Mouse (Mus musculus) spleen, adult 12 weeks (tissue): Measurements from ENCODE around the gene Iqcf1.

Source experiments
- DNase-seq: peaks from one replicate; pipeline ENCODE4 v3.0.0; 2022; ENCODE audit warnings: low spot score

Gene Iqcf1

GRCm38 (mm10) chr9:106464751-106465541 lies 34.8 kb upstream of the Iqcf1 start:
- DNase-seq = no peak

DNA sequence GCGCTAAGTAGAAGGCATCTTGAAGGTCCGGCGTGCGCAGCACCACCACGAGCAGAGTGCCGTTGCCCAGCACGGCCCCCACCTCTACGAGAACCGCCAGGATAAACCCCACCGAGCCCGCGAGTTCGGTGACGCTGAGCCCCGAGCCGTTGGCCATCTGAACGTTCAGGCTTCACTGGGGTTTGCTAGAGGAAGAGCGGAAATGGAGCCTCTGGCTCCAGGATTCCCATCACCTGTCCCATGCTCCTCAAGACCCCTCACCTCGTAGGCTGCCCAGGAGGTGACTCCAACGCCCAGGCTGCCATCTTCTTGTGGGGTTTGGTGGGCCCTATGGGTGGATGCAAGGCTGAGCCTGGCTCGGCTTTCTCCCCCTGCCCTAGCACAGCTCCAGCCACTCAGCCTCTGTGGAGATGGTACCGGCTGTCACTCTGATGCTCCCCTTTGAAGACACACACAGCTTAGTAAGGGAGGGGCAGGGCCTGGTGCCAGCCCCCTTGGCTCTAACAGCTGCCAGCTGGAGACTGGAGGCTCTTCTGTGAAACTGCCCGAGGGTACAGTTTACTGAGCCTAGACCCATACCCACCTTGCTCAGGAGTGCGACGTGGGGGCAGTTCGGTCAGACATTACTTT lies 34.1 kb upstream of the Iqcf1 start, which contains the start of gene Gpr62:
Gpr62 (minus strand) TSS at position 368 of the 630 bp plus-strand sequence.
- no peak for DNase-seq

DNA sequence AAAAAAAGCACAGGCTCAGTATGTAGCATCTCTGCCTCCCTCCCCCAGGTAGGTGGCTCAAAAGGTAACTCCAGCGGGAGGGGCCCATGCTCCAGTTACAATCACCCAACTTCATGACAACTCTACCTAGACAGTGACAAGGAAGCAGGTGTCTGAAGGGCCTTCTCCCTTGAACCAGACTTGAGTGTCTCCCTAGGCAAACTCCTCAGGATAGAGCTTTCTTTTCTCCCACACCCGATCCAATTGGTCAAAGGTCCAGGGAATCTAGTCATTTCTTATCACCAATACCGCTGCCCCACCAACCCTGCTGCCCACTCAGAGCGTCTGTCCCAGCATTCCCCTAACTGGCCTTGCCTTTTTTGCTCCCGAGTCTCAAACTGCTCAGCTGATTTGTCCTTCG lies 33.0 kb upstream of the Iqcf1 start:
- no peak for DNase-seq

GRCm38 (mm10) chr9:106467746-106468145 lies 32.0 kb upstream of the Iqcf1 start:
- no peak for DNase-seq

DNA sequence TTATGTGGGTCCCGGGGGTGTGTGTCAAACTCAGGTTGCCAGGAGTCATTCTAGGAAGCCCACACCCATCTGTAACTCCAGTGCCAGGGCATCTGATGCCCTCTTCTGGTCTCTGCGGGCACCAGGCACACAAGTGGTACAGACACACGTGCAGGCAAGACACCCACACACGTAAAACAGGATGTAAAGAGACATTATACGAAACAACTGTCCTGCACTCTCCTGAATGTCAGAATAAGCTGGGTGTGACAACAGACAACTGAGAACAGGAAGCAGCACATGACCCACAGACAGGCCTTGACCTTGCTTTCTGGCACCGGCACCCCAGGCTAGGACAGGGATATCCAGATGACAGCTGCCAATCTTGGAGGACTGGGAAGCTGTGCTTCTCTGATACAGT lies 30.4 kb upstream of the Iqcf1 start:
- DNase-seq = no peak

- DNase-seq = no peak
These were observed 30.0 kb upstream of the Iqcf1 start for GRCm38 (mm10) chr9:106469776-106470175.

- DNase-seq = no peak
These were observed 28.6 kb upstream of the Iqcf1 start for GRCm38 (mm10) chr9:106470991-106471750.

DNA sequence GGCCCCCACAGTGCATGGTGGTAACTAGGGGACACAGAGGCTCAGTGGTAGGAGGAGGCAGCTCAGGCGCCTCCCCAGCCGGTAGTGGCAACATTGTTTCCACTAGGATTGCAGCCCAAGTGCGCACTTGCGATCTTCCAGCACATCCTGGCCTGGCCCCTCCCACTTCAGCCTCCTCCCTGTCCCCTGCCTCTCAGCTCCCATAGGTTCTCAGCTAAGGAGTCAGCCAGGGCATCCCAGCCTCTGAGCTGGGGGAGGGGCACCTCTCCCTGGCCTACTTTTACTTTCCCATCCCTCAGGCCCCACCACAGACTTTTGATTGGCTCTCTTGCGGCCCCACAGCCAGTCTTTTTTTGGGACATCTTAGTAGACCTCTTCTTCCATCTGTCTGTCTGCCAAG lies 27.9 kb upstream of the Iqcf1 start:
- no peak for DNase-seq

DNA sequence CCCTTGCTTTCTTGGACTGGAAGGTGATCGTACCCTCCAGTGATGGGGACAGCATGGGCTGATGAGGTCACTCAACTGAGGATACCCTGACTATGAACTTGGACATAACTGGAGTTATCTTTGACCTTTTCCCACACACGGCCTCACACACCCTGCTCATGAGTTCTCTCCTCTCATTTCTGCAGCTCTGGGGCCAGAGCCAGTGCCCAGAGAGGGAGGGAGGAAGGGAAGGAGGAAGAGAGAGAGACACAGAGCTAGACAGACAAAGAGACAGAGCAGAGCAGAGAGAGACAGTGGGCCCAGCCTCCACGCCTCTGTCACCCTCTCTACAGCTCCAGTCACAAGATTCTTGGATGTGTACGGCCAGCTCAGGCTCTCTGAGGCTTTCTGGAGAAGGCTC lies 27.4 kb upstream of the Iqcf1 start:
- no peak for DNase-seq

- no peak for DNase-seq
These were observed 26.6 kb upstream of the Iqcf1 start for GRCm38 (mm10) chr9:106473081-106473752.

- DNase-seq = no peak
These were observed 26.0 kb upstream of the Iqcf1 start for GRCm38 (mm10) chr9:106473753-106474105.

GRCm38 (mm10) chr9:106474456-106474855 lies 25.3 kb upstream of the Iqcf1 start:
- no peak for DNase-seq

GRCm38 (mm10) chr9:106475046-106475445 lies 24.7 kb upstream of the Iqcf1 start:
- DNase-seq = no peak

DNA sequence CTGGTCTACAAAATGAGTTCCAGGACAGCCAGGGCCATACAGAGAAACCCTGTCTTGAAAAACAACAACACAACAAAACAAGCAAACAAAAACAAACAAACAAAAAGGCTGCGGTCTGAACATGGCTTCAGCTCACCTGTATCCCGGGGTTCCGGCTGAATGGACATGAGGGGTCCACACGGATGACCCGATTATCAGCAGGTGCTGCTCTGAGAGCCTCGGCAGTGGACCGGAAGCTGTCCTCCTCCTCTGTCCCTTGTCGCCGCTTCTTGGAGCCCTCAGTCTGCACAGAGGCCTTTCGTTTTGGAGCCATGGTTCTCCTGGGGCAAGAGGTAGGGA lies 24.1 kb upstream of the Iqcf1 start, which contains the start of gene Rrp9:
Rrp9 (plus strand) TSS at position 301 of the 339 bp plus-strand sequence.
- no peak for DNase-seq

DNA sequence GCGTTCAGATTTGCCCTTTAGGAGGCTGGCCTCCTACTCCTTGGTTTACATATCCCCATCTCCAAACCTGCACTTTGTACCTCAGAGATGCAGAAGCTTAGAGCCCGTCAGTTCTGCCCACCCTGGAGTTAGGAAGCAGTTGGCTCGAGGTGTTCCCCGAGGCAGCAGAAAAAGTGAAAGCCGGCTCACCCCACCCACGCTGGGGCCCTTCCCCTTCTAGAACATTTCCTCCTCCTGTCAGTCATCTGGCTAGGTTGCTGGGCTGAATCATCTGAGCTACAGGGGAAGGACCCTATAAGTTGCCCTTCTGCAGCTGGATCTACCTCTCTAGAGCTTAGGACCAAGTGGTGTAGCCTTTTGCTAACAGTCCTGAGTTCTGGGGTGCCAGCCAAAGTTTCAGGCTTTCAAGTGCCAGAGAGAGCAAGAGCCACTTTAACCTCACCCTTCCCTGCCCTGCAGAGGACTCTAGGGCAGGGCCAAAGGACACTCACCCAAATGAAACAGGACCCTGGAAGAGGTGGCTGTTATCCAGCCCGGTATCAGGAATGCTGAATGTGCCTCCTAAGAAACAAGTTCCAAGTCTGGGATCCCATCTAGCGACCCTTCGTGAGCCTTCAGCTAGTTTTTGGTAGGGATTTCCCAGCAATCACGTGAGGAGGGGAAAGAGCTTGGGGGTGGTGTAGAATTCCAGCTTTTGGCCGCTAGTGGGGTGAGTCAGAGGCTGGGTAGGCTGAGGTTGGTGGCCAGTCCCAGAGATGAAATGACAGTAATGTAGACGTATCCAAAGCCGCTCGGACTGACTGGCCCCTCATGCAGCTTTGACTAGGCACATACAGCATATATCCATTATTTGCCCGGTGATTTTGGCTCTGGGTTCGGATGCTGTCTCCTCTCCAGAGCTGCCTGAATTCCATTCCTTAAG lies 23.5 kb upstream of the Iqcf1 start:
- DNase-seq = no peak

- peak; percentile 92 for DNase-seq
These were observed 22.8 kb upstream of the Iqcf1 start, which contains the start of gene Parp3 for GRCm38 (mm10) chr9:106476924-106477484. TSS of gene Parp3 (minus strand) at chr9:106476949.

DNA sequence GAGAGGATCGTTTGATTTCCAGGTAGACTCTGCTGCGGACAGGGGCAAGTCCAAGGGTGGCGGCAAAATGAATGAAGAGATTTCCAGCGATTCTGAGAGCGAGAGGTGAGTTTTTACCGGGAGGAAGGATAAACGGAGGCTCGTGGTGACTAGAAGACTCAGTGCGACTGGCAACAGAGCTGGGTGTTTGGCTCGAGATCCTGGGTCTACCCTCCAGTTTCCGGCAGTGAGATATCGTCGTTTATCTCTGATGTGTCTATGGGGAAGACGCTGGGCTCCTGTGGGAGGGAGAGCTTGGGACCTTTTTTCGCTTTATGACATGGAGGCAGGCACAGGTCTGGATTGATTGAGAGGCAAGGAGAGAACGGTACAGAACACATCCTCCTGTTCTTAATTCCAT lies 22.1 kb upstream of the Iqcf1 start:
- no peak for DNase-seq

DNA sequence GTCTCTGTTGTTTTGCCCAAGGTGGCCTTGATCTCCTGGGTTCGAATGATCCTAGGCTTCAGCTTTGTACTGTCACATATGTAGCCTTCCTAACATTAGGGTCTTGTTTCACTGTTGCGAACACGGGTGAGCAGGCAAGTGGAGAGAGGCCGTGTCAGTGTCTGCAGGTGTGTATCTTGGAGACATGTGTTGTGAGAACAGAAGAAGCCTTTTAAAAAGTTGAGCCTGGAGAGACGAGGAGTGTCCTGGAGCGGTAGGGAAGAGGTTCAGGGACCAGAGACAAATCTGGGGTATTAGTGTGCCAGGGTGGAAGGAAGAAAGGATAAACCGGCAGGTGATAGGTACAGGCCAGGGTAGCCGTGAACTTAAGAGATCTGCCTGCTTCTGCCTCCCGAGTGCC lies 21.7 kb upstream of the Iqcf1 start:
- no peak for DNase-seq

GRCm38 (mm10) chr9:106480541-106480940 lies 19.2 kb upstream of the Iqcf1 start:
- DNase-seq = no peak

- DNase-seq = no peak
These were observed 18.7 kb upstream of the Iqcf1 start for GRCm38 (mm10) chr9:106481075-106481474.

DNA sequence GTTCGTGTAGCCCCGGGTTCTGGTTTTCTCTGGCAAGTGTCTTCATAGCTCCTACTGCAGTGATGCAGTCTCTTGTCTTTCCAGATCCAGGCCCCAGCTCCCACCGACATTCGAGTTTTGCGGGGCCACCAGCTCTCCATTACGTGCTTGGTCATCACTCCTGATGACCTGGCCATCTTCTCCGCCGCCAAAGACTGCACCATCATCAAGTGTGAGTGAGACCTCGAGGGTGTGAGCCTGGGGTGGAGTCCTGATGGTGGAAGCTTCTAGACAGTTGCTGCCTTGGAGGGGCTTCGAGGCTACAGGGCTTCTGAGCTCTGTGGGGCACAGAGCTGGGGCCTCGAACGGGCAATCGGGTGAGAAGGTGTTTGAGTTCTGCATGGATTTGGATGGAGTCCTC lies 18.1 kb upstream of the Iqcf1 start:
- DNase-seq = no peak
